Mouse (Mus musculus): Measurements from ENCODE around the gene Tanc1.

GRCm38 (mm10) chr2:59679424-59680020, 67.7 kb downstream of the Tanc1 start:
- TF ChIP-seq CTCF (conservative IDR thresholded peaks at IDR 0.05; ENCODE audit: low read length): no peak
- no peak for TF ChIP-seq POU5F1 (IDR thresholded peaks at IDR 0.05; ENCODE audit: borderline replicate concordance, low read length)

Measured in E14TG2a.4 (cell line).